Comparison of ENCODE assay signal across 8 mouse cellular contexts in genomic region chr11:98729119-98729588, GRCm38 (mm10). TPM values are rescaled to one million over a fixed set of nuclear protein-coding genes. Genes with fewer than 3 reads are reported as not detected.
DNase-seq lines count a peak whose midpoint lies in the region; ATAC-seq and TF ChIP-seq lines count a peak whose summit lies in the region.

Gene Med24, minus strand, starts transcription at chr11:98729435.

- H3K27ac ChIP-seq in heart, embryonic 13.5 days (replicated peaks) = 0 out of 2 replicates have a peak within 1 kb of the TSS, but pooled peaks have one; percentile 16
- H3K27ac ChIP-seq in liver, embryonic 12.5 days = peak within 1 kb of the TSS; percentile 64
- peak within 1 kb of the TSS; percentile 87 for H3K27ac ChIP-seq in testis, adult 2 months (ENCODE audit: control insufficient read depth, insufficient read depth, low read depth, low read length)

- TF ChIP-seq CTCF in testis, adult 2 months (IDR thresholded peaks at IDR 0.05; ENCODE audit: control insufficient read depth, insufficient read depth, insufficient replicate concordance, low read depth, low read length) = no peak; the same call in 1 of the 2 replicates

- peak; percentile 78 to 81 for DNase-seq in CD8-positive naive resting alpha-beta T cell, adult 2 months (ENCODE audit: low read depth in 2 of 2, low spot score in 2 of 2)
- DNase-seq in brain, embryonic 18.5 days (ENCODE audit: low read depth, low spot score) = peak; percentile 92
- peak; percentile 75 for DNase-seq in fat pad, adult 2 months (ENCODE audit: extremely low read depth, low read depth, low spot score)
- DNase-seq in kidney, postnatal 10 days = peak; percentile 89
- DNase-seq in natural killer cell, adult 2 months (ENCODE audit: low spot score in 2 of 2) = peak; percentile 85 to 87

- H3K4me1 ChIP-seq in heart, embryonic 13.5 days = peaks cover 10% of the 10 kb centered on the region
- H3K4me1 ChIP-seq in liver, embryonic 12.5 days = peaks cover 22% of the 10 kb centered on the region
- peaks cover 4% of the 10 kb centered on the region for H3K4me1 ChIP-seq in testis, adult 2 months (ENCODE audit: control insufficient read depth, insufficient read depth, low read length)

- 0% methylated on average over 16 of the region's 16 CpGs for WGBS in heart, embryonic 13.5 days
- WGBS in liver, embryonic 12.5 days (ENCODE audit: insufficient replicate concordance) = under 1% methylated on average over 16 of the region's 16 CpGs

- peak within 1 kb of the TSS; percentile 80 for H3K9ac ChIP-seq in heart, embryonic 13.5 days
- peak within 1 kb of the TSS; percentile 68 for H3K9ac ChIP-seq in liver, embryonic 12.5 days

- peak within 1 kb of the TSS; percentile 80 for H3K4me2 ChIP-seq in heart, embryonic 13.5 days
- H3K4me2 ChIP-seq in liver, embryonic 12.5 days = peak within 1 kb of the TSS; percentile 72

- H3K36me3 ChIP-seq in heart, embryonic 13.5 days = peaks cover 36% of the 10 kb centered on the region
- H3K36me3 ChIP-seq in liver, embryonic 12.5 days = peaks cover 36% of the 10 kb centered on the region
- H3K36me3 ChIP-seq in testis, adult 2 months (ENCODE audit: control insufficient read depth, insufficient read depth, low read length) = peaks cover 1% of the 10 kb centered on the region; the same call in 1 of the 2 replicates

- H3K4me3 ChIP-seq in heart, embryonic 13.5 days = peak within 1 kb of the TSS; percentile 68
- H3K4me3 ChIP-seq in liver, embryonic 12.5 days = peak within 1 kb of the TSS; percentile 75
- H3K4me3 ChIP-seq in testis, adult 2 months (ENCODE audit: control insufficient read depth, low read depth, low read length) = peak within 1 kb of the TSS; percentile 96

- no peaks in the 10 kb centered on the region for H3K27me3 ChIP-seq in heart, embryonic 13.5 days (replicated peaks)
- peaks cover 5% of the 10 kb centered on the region; the same call in 1 of the 2 replicates for H3K27me3 ChIP-seq in liver, embryonic 12.5 days (replicated peaks)
- H3K27me3 ChIP-seq in testis, adult 2 months (ENCODE audit: control insufficient read depth, insufficient read depth, low read length) = no peaks in the 10 kb centered on the region

- ATAC-seq in heart, embryonic 13.5 days (ENCODE audit: extremely low read depth, insufficient number of reproducible peaks, low FRiP score, low TSS enrichment) = peak; percentile 80; the same call in 1 of the 2 replicates
- ATAC-seq in liver, embryonic 12.5 days = peak; percentile 94

- H3K9me3 ChIP-seq in heart, embryonic 13.5 days = 0 out of 2 replicates have a peak, but pooled peaks cover 2% of the 10 kb centered on the region
- peaks cover 2% of the 10 kb centered on the region for H3K9me3 ChIP-seq in liver, embryonic 12.5 days (replicated peaks)

- TF ChIP-seq POLR2A in testis, adult 2 months (IDR thresholded peaks at IDR 0.05; ENCODE audit: control insufficient read depth, low read depth, low read length) = peak; percentile 51; the same call in 1 of the 2 replicates

RNA-seq across cellular contexts. Expression of gene Med24, which starts in this region (rescaled TPM):
- polyA plus RNA-seq in heart, embryonic 13.5 days (2015; fragmentation: Nextera tagmentation; extraction: Ambion mirVana) = 35.1 and 37.4 TPM in 2 replicates
- 42.0 and 43.7 TPM in 2 replicates for polyA plus RNA-seq in liver, embryonic 12.5 days (2016; fragmentation: Nextera tagmentation; extraction: Ambion mirVana)
- polyA plus RNA-seq in testis, adult 2 months (2012; rRNA removed) = 96.6 and 106 TPM in 2 replicates

Comparison
In these comparisons a context has a peak if more than half of its experiments do, and no peak if none do; other contexts are left out.
1. Peak in every context shown above with its lines: DNase-seq, ATAC-seq, H3K4me3 ChIP-seq and H3K27ac ChIP-seq.
2. H3K27ac ChIP-seq: peak in every context shown above with its lines; median percentile 87 in testis, adult 2 months; 64 in liver, embryonic 12.5 days; 16 in heart, embryonic 13.5 days.